Mouse (Mus musculus) small intestine, adult 2 months (tissue): ENCODE data around the gene Zpr1. TPM values are rescaled to one million over a fixed set of nuclear protein-coding genes. Genes with fewer than 3 reads are reported as not detected.
A peak's percentile ranks its signal among the peaks of the same experiment; 100 is the strongest.

Source experiments
- H3K27ac ChIP-seq: fragments of 200-500 bp; 2 replicates; pipeline ENCODE4 v1.5.1; 2012; ENCODE audit warnings: low read depth, low read length, control low read depth, inconsistent platforms; ENCODE audit not compliant: insufficient read depth
- H3K27me3 ChIP-seq: fragments of 200-500 bp; 2 replicates; pipeline ENCODE4 v1.6.1; 2012; ENCODE audit warnings: mild to moderate bottlenecking, moderate library complexity, low read length, inconsistent platforms; ENCODE audit not compliant: control insufficient read depth, insufficient read depth
- H3K36me3 ChIP-seq: fragments of 200-500 bp; 2 replicates; pipeline ENCODE4 v1.6.1; 2012; ENCODE audit warnings: mild to moderate bottlenecking, low read length, control low read depth, inconsistent platforms; ENCODE audit not compliant: control insufficient read depth, insufficient read depth
- H3K4me1 ChIP-seq: fragments of 200-500 bp; 2 replicates; pipeline ENCODE4 v1.6.1; 2012; ENCODE audit warnings: low read length, inconsistent platforms, mixed read lengths; ENCODE audit not compliant: control insufficient read depth, insufficient read depth, insufficient read length
- H3K4me3 ChIP-seq: fragments of 200-500 bp; 2 replicates; pipeline ENCODE4 v1.5.1; 2012; ENCODE audit warnings: low read depth, mild to moderate bottlenecking, control low read depth, inconsistent platforms, low read length, moderate library complexity
- CTCF ChIP-seq: fragments of 200-500 bp; IDR thresholded peaks from 2 replicates; pipeline ENCODE4 v1.5.1; 2012; ENCODE audit warnings: low read depth, mild to moderate bottlenecking, control low read depth, inconsistent platforms, low read length, moderate library complexity, mixed read lengths; ENCODE audit not compliant: insufficient replicate concordance, insufficient read length; ENCODE audit errors: extremely low read depth
- POLR2A ChIP-seq: fragments of 200-500 bp; IDR thresholded peaks from 2 replicates; pipeline ENCODE4 v1.6.1; 2012; ENCODE audit warnings: low read depth, mild to moderate bottlenecking, control low read depth, inconsistent platforms, low read length, moderate library complexity
- WGBS: fragments of 180-500 bp; shearing (Covaris S2); methylation state at CpG from one replicate; pipeline ENCODE4 v1.1.7; 2018; 5-methylcytosine and 5-hydroxymethylcytosine counted together
- polyA plus RNA-seq: library from polyadenylated mRNA; depleted of rRNA; stranded (reverse); fragments of >200 nt; gene quantifications from 2 replicates; pipeline ENCODE4 v1.2.3, GENCODE M21; 2012

The Zpr1 gene
- polyA plus RNA-seq, 1 experiment, result 11.2 TPM

DNA sequence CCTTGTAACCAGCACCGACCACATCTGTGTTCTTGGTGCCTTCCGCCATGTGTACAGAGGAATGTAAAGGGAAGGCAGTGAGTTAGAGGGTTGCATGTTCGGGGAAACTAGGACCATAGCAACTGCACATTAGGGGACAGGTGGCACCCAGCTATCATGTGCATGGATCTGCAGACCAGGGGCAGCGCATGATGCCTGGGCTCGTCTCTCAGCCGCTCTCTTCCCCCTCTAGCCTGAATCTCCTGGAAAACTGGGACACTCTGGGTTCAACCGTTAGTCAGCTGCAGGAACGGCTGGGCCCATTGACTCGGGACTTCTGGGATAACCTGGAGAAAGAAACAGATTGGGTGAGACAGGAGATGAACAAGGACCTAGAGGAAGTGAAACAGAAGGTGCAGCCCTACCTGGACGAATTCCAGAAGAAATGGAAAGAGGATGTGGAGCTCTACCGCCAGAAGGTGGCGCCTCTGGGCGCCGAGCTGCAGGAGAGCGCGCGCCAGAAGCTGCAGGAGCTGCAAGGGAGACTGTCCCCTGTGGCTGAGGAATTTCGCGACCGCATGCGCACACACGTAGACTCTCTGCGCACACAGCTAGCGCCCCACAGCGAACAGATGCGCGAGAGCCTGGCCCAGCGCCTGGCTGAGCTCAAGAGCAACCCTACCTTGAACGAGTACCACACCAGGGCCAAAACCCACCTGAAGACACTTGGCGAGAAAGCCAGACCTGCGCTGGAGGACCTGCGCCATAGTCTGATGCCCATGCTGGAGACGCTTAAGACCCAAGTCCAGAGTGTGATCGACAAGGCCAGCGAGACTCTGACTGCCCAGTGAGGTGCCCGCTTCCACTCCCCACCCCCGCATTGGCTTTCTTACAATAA lies 43.1 kb upstream of the Zpr1 start:
- 15% methylated on average over 37 of the region's 37 CpGs for WGBS

GRCm38 (mm10) chr9:46230450-46230975 lies 42.4 kb upstream of the Zpr1 start:
- H3K36me3 ChIP-seq, result peaks cover 22% of the 10 kb centered on the region
- no peaks in the 10 kb centered on the region for H3K27me3 ChIP-seq
- H3K4me3 ChIP-seq, result peak overlapping the region; percentile 78
- H3K4me1 ChIP-seq, result peaks cover 31% of the 10 kb centered on the region
- 14% methylated on average over 13 of the region's 13 CpGs for WGBS
- peak overlapping the region; percentile 99 for H3K27ac ChIP-seq
- no peak for TF ChIP-seq CTCF
- peak; percentile 11; the same call in 1 of the 2 replicates for TF ChIP-seq POLR2A

More for the DNA sequence above, 43.1 kb upstream of the Zpr1 start:
- Histone ChIP-seq H3K4me1 (peaks cover 30% of the 10 kb centered on the region), H3K27me3 (no peaks in the 10 kb centered on the region), H3K27ac (peak overlapping the region; percentile 99), H3K36me3 (peaks cover 22% of the 10 kb centered on the region), H3K4me3 (peak overlapping the region; percentile 78)
- no peak; the same call in 1 of the 2 replicates for TF ChIP-seq POLR2A
- peak; percentile 69 for TF ChIP-seq CTCF

DNA sequence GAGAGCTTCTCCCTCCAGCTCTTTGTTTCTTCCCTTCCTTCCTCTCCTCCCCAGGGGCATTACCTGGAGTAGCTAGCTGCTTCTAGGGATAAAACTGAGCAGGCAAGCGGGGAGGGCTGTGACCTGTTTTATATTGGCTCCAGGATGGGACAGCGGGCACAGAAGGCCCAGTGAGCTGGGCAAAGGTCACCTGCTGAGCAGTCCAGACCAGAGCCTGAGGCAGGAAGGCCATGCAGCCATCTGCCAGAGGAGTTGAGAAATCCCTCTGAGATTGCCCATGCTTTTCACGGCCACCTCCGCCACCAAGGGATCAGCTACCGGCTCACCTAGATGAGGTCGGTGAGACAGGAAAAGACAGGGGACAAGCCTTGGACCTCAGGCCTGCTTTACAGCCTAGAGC lies 37.7 kb upstream of the Zpr1 start:
- H3K36me3 ChIP-seq, result peaks cover 6% of the 10 kb centered on the region
- peak overlapping the region; percentile 97 for H3K27ac ChIP-seq
- H3K27me3 ChIP-seq, result no peaks in the 10 kb centered on the region
- TF ChIP-seq POLR2A (peak; percentile 52; the same call in 1 of the 2 replicates), CTCF (no peak)
- peak overlapping the region; percentile 53 for H3K4me3 ChIP-seq
- H3K4me1 ChIP-seq, result peaks cover 38% of the 10 kb centered on the region
- 44% methylated on average over 6 of the region's 6 CpGs for WGBS

DNA sequence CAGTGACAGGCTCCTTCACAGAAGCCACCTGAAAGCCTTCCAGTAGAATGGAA lies 37.4 kb upstream of the Zpr1 start, which contains the start of gene Apoc3:
Gene Apoc3, minus strand, starts transcription at position 41 of the 53 bp plus-strand sequence.
- Histone ChIP-seq H3K27me3 (no peaks in the 10 kb centered on the region), H3K36me3 (peaks cover 4% of the 10 kb centered on the region), H3K27ac (peak within 1 kb of the TSS; percentile 97), H3K4me1 (peaks cover 40% of the 10 kb centered on the region), H3K4me3 (peak within 1 kb of the TSS; percentile 56)
- TF ChIP-seq POLR2A (no peak), CTCF (no peak)

DNA sequence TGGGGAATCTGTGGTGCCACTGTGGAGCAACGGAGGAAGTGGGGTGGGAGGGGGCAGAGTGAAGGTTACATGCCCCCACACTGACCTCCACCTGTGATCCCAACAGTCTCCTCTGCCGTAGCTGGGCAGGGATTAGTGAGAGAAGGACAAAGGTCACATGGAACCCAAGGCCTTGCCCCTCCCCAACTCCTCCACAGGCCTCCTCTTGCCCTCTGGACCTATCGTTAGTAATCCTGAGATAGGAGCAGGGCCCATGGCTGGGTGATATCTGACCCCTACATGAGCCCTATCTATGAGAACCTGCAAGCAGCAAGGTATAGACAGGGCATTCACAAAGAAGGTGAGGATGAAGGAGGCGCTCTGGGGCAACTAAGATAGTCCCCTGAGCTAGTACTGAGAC lies 37.2 kb upstream of the Zpr1 start:
- peak overlapping the region; percentile 97 for H3K27ac ChIP-seq
- peaks cover 1% of the 10 kb centered on the region; the same call in 1 of the 2 replicates for H3K36me3 ChIP-seq
- no peak for TF ChIP-seq POLR2A
- no peak for TF ChIP-seq CTCF
- H3K4me1 ChIP-seq, result peaks cover 40% of the 10 kb centered on the region
- H3K4me3 ChIP-seq, result peak overlapping the region; percentile 53
- H3K27me3 ChIP-seq, result no peaks in the 10 kb centered on the region
- WGBS, result 33% methylated on average over 4 of the region's 4 CpGs

DNA sequence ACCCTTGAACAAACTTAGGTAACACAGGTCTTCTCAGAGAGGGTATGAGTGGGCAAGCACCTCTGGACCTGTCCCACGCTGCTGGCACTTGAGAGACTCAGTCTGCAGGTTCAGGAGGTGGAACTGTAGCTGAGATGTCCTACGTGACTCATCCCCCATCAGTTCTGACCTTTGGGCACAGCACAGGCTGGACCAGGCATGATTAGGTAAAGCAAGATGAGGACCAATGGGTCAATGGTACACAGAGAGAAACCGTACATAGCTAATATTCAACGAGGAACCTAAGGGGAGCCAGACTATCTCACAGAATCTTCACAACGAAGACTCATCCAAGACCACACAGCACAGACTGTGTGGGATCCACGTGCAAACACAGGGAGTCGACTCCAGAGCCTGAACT lies 34.0 kb upstream of the Zpr1 start:
- TF ChIP-seq POLR2A (no peak), CTCF (no peak)
- WGBS, result 66% methylated on average over 7 of the region's 7 CpGs
- peaks cover 58% of the 10 kb centered on the region for H3K4me1 ChIP-seq
- no peak overlapping the region for H3K4me3 ChIP-seq
- H3K27me3 ChIP-seq, result no peaks in the 10 kb centered on the region
- peak overlapping the region; percentile 88 for H3K27ac ChIP-seq
- H3K36me3 ChIP-seq, result peaks cover 16% of the 10 kb centered on the region

GRCm38 (mm10) chr9:46240526-46241153 lies 32.2 kb upstream of the Zpr1 start, which contains the start of gene Apoa4:
Gene Apoa4 (plus strand): TSS chr9:46240696.
- H3K4me1 ChIP-seq, result peaks cover 48% of the 10 kb centered on the region
- H3K36me3 ChIP-seq, result peaks cover 16% of the 10 kb centered on the region
- H3K27me3 ChIP-seq, result no peaks in the 10 kb centered on the region
- no peak for TF ChIP-seq CTCF
- TF ChIP-seq POLR2A, result no peak
- 36% methylated on average over 7 of the region's 7 CpGs for WGBS
- H3K4me3 ChIP-seq, result peak within 1 kb of the TSS; percentile 63
- peak within 1 kb of the TSS; percentile 88 for H3K27ac ChIP-seq
